Mouse (Mus musculus) limb, embryonic 15.5 days (tissue): ENCODE measurements around the gene Numbl. TPM values are rescaled to one million over a fixed set of nuclear protein-coding genes. Genes with fewer than 3 reads are reported as not detected.
A peak's percentile ranks its signal among the peaks of the same experiment; 100 is the strongest.

Experiments used
- ATAC-seq: fragments of 200-750 bp; cut with Nextera tagmentation; 2 replicates; pipeline ENCODE4 v1.8.0; 2017; ENCODE audit warnings: low read depth, moderate TSS enrichment; ENCODE audit not compliant: insufficient number of reproducible peaks, low FRiP score, low TSS enrichment
- H3K27ac ChIP-seq: fragments of 300-500 bp; sonication (generic); 2 replicates; pipeline ENCODE4 v1.5.1; 2015; ENCODE audit warnings: moderate library complexity, mild to moderate bottlenecking, inconsistent platforms
- H3K27me3 ChIP-seq: fragments of 300-500 bp; sonication (generic); 2 replicates; pipeline ENCODE4 v1.6.1; 2015; ENCODE audit warnings: inconsistent platforms
- H3K36me3 ChIP-seq: fragments of 300-500 bp; sonication (generic); 2 replicates; pipeline ENCODE4 v1.6.1; 2015; ENCODE audit warnings: inconsistent platforms
- H3K4me1 ChIP-seq: fragments of 300-500 bp; sonication (generic); 2 replicates; pipeline ENCODE4 v1.6.1; 2015; ENCODE audit warnings: inconsistent platforms
- H3K4me2 ChIP-seq: fragments of 300-500 bp; sonication (generic); 2 replicates; pipeline ENCODE4 v1.6.1; 2015; ENCODE audit warnings: mild to moderate bottlenecking, inconsistent platforms
- H3K4me3 ChIP-seq: fragments of 300-500 bp; sonication (generic); 2 replicates; pipeline ENCODE4 v1.5.1; 2015; ENCODE audit warnings: mild to moderate bottlenecking, inconsistent platforms
- H3K9ac ChIP-seq: fragments of 300-500 bp; sonication (generic); 2 replicates; pipeline ENCODE4 v1.6.1; 2015; ENCODE audit warnings: inconsistent platforms
- H3K9me3 ChIP-seq: fragments of 300-500 bp; sonication (generic); 2 replicates; pipeline ENCODE4 v1.6.1; 2016; ENCODE audit warnings: inconsistent platforms
- WGBS: fragments of 180-500 bp; shearing (Covaris S2); methylation state at CpG from one replicate; pipeline ENCODE4 v1.1.7; 2015; 5-methylcytosine and 5-hydroxymethylcytosine counted together
- polyA plus RNA-seq: library from polyadenylated mRNA; unstranded; fragments of >200 nt; fragmentation: Nextera tagmentation; extraction: Ambion mirVana; gene quantifications from 2 replicates; pipeline ENCODE4 v1.2.1, GENCODE M21; 2015

The Numbl gene
- polyA plus RNA-seq = 38.9 and 41.7 TPM in 2 replicates

- WGBS = 1% methylated on average over 38 of the region's 47 CpGs
- H3K9me3 ChIP-seq = no peaks in the 10 kb centered on the region
Measured at GRCm38 (mm10) chr7:27258205-27258899, at the start of gene Numbl. Gene Numbl (plus strand): TSS chr7:27258433.

GRCm38 (mm10) chr7:27212626-27213025 lies 45.6 kb upstream of the Numbl start:
- WGBS = 86% methylated on average over 2 of the region's 2 CpGs

More at GRCm38 (mm10) chr7:27258205-27258899, at the start of gene Numbl:
- Histone ChIP-seq H3K36me3 (peaks cover 32% of the 10 kb centered on the region), H3K27ac (peak within 1 kb of the TSS; percentile 97), H3K27me3 (no peaks in the 10 kb centered on the region), H3K9ac (peak within 1 kb of the TSS; percentile 95), H3K4me1 (peaks cover 29% of the 10 kb centered on the region), H3K4me2 (peak within 1 kb of the TSS; percentile 80), H3K4me3 (peak within 1 kb of the TSS; percentile 83)
- ATAC-seq = peak; percentile 75

DNA sequence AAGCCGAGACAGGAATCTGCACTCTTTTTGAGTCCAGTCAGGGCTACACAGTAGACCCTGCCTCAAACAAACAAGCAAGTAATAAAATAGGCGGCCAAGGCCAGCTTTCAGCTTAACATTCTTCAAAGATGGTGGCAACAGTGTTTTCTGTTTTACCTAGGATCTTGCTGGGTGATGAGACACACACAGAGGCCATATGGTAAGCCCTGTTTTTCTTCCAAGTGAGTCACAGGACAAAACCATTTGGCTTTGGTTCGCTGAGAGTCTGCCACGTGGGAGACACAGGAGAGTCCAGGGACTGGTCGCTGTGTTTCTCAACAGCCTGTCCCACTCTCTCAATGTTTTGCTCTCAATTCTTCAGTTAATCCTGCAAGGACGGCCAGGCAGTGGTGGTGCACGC lies 39.6 kb upstream of the Numbl start:
- WGBS = 81% methylated on average over 7 of the region's 7 CpGs
- Histone ChIP-seq H3K9ac (no peak overlapping the region), H3K27me3 (no peaks in the 10 kb centered on the region), H3K4me1 (0 out of 2 replicates have a peak, but pooled peaks cover 5% of the 10 kb centered on the region), H3K9me3 (no peaks in the 10 kb centered on the region), H3K36me3 (peaks cover 60% of the 10 kb centered on the region), H3K4me2 (no peak overlapping the region), H3K27ac (no peak overlapping the region), H3K4me3 (no peak overlapping the region)
- ATAC-seq = no peak

More at GRCm38 (mm10) chr7:27212626-27213025, 45.6 kb upstream of the Numbl start:
- H3K4me3 ChIP-seq = no peak overlapping the region
- no peak overlapping the region for H3K27ac ChIP-seq
- no peaks in the 10 kb centered on the region for H3K9me3 ChIP-seq
- no peak overlapping the region for H3K9ac ChIP-seq
- peaks cover 85% of the 10 kb centered on the region for H3K36me3 ChIP-seq
- H3K27me3 ChIP-seq = no peaks in the 10 kb centered on the region
- ATAC-seq = no peak
- no peak overlapping the region for H3K4me2 ChIP-seq
- H3K4me1 ChIP-seq = no peaks in the 10 kb centered on the region

- H3K9me3 ChIP-seq = no peaks in the 10 kb centered on the region
- no peak overlapping the region for H3K4me3 ChIP-seq
- H3K4me1 ChIP-seq = peaks cover 18% of the 10 kb centered on the region
- H3K9ac ChIP-seq = no peak overlapping the region
- H3K27me3 ChIP-seq = no peaks in the 10 kb centered on the region
- ATAC-seq = no peak
- no peak overlapping the region for H3K4me2 ChIP-seq
- H3K36me3 ChIP-seq = peaks cover 50% of the 10 kb centered on the region
- H3K27ac ChIP-seq = no peak overlapping the region
- 76% methylated on average over 11 of the region's 11 CpGs for WGBS
Measured at GRCm38 (mm10) chr7:27219937-27220336, 38.3 kb upstream of the Numbl start.

DNA sequence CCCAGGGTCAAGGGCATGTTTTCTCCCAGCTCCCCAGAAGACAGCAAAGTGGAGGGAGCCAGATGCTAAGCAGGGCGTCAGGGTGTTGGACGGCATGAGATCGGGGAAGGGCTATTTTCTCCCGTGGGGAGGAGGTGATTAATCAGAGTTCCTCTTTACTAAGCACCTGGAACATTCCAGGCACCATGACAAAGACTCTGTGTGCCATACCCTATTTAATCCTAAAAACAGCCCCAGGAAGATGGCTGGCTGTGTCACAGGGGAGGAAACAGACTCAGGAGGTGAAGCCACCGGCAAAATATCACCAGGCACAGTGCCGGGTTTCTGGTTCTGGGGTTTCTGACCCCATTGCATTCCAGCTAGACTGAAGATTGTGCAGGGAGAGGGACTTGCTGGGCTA lies 36.3 kb upstream of the Numbl start:
- 67% methylated on average over 6 of the region's 6 CpGs for WGBS
- no peak for ATAC-seq

DNA sequence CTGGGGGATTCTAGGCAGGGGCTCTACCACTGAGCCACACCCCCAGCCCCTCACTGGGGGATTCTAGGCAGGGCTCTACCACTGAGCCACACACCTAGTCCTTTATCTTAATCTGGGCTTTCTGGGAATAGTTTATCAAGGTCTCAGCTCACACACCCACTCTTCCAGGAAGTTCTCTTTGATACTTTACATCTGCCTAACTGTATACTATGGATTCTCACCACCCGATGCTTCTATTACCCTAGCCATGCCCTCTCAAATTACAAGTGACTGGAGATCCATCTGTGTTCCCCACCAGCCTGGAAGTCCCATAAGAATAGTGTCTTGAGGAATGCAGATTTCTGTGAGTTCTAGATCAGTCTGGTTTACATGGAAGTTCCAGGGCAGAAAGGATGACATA lies 35.7 kb upstream of the Numbl start:
- Histone ChIP-seq H3K9ac (no peak overlapping the region), H3K4me3 (no peak overlapping the region), H3K4me1 (peaks cover 44% of the 10 kb centered on the region), H3K36me3 (peaks cover 27% of the 10 kb centered on the region), H3K27me3 (no peaks in the 10 kb centered on the region), H3K27ac (no peak overlapping the region), H3K9me3 (no peaks in the 10 kb centered on the region), H3K4me2 (no peak overlapping the region)
- WGBS = 69% methylated on average over 1 of the region's 1 CpGs
- ATAC-seq = no peak

More for the DNA sequence above, 36.3 kb upstream of the Numbl start:
- no peak overlapping the region for H3K27ac ChIP-seq
- H3K4me2 ChIP-seq = no peak overlapping the region
- H3K4me3 ChIP-seq = no peak overlapping the region
- peaks cover 32% of the 10 kb centered on the region for H3K36me3 ChIP-seq
- no peaks in the 10 kb centered on the region for H3K27me3 ChIP-seq
- H3K4me1 ChIP-seq = peaks cover 38% of the 10 kb centered on the region
- no peaks in the 10 kb centered on the region for H3K9me3 ChIP-seq
- H3K9ac ChIP-seq = no peak overlapping the region

- Histone ChIP-seq H3K27me3 (no peaks in the 10 kb centered on the region), H3K27ac (peak overlapping the region; percentile 50), H3K4me1 (peaks cover 49% of the 10 kb centered on the region), H3K36me3 (peaks cover 5% of the 10 kb centered on the region), H3K9ac (peak overlapping the region; percentile 11; the same call in 1 of the 2 replicates), H3K4me2 (peak overlapping the region; percentile 62), H3K9me3 (no peaks in the 10 kb centered on the region), H3K4me3 (peak overlapping the region; percentile 96)
- no peak for ATAC-seq
- 52% methylated on average over 11 of the region's 11 CpGs for WGBS
Measured at GRCm38 (mm10) chr7:27224877-27225575, 33.2 kb upstream of the Numbl start.

DNA sequence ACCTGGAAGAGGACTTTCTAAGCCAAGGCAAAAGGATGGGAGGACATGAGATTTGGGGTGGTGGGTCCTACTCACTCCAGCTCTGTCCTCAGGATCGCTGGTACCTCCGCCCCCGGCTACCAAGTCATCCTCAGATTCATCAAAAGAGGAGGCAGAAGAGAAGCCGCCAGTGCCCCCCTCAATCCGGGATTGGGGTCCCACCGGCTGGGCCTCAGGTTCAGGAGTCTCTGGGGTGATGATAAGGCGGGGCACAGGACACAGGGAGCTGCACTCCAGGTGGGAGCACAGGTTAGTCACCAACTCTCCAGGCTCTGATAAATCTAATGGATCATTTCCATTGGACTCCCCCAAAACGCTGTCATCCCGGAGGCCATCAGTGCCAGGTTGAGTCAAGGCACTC lies 31.0 kb upstream of the Numbl start:
- Histone ChIP-seq H3K4me2 (peak overlapping the region; percentile 62), H3K9ac (peak overlapping the region; percentile 81), H3K27me3 (no peaks in the 10 kb centered on the region), H3K9me3 (no peaks in the 10 kb centered on the region), H3K4me3 (peak overlapping the region; percentile 96), H3K36me3 (no peaks in the 10 kb centered on the region; the same call in 1 of the 2 replicates), H3K27ac (no peak overlapping the region), H3K4me1 (peaks cover 56% of the 10 kb centered on the region)
- ATAC-seq = no peak
- 30% methylated on average over 9 of the region's 9 CpGs for WGBS

DNA sequence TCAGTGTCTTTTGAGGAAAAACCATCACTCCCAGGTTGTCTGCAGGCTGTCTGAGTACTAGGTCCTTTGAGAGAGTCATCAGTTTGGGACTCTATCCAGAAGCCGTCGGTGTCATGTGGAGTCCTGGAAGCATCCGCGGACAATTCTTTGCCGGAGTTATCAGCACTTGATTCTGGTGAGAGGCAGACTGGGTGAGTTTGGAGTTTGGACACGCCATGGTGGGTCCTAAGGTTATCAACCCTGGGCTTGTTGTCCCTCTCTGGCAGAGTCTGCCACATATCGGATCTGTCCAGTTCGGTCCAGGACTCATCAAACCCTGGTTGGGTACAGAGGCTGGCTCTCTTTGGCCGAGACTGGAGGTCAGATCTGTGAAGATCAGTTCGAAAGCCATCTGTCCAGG lies 30.6 kb upstream of the Numbl start:
- Histone ChIP-seq H3K9me3 (no peaks in the 10 kb centered on the region), H3K27me3 (no peaks in the 10 kb centered on the region), H3K4me2 (peak overlapping the region; percentile 62), H3K4me3 (peak overlapping the region; percentile 96), H3K36me3 (no peaks in the 10 kb centered on the region; the same call in 1 of the 2 replicates), H3K9ac (peak overlapping the region; percentile 81), H3K27ac (peak overlapping the region; percentile 94; the same call in 1 of the 2 replicates), H3K4me1 (peaks cover 60% of the 10 kb centered on the region)
- WGBS = under 1% methylated on average over 10 of the region's 10 CpGs
- ATAC-seq = no peak

GRCm38 (mm10) chr7:27228281-27228821 lies 29.9 kb upstream of the Numbl start, which contains the start of gene Itpkc:
Gene Itpkc (minus strand): TSS chr7:27228661.
- Histone ChIP-seq H3K27ac (peak within 1 kb of the TSS; percentile 94), H3K4me3 (peak within 1 kb of the TSS; percentile 96), H3K27me3 (no peaks in the 10 kb centered on the region), H3K9ac (peak within 1 kb of the TSS; percentile 81), H3K36me3 (no peaks in the 10 kb centered on the region), H3K4me2 (peak within 1 kb of the TSS; percentile 62), H3K9me3 (no peaks in the 10 kb centered on the region), H3K4me1 (peaks cover 59% of the 10 kb centered on the region)
- WGBS = under 1% methylated on average over 49 of the region's 49 CpGs
- ATAC-seq = peak; percentile 82

- peak overlapping the region; percentile 63 for H3K9ac ChIP-seq
- peaks cover 59% of the 10 kb centered on the region for H3K4me1 ChIP-seq
- H3K4me3 ChIP-seq = peak overlapping the region; percentile 96
- H3K36me3 ChIP-seq = no peaks in the 10 kb centered on the region
- no peaks in the 10 kb centered on the region for H3K9me3 ChIP-seq
- peak overlapping the region; percentile 94 for H3K27ac ChIP-seq
- H3K27me3 ChIP-seq = no peaks in the 10 kb centered on the region
- no peak for ATAC-seq
- H3K4me2 ChIP-seq = peak overlapping the region; percentile 62
- 17% methylated on average over 6 of the region's 6 CpGs for WGBS
Measured at GRCm38 (mm10) chr7:27228865-27229264, 29.4 kb upstream of the Numbl start.

DNA sequence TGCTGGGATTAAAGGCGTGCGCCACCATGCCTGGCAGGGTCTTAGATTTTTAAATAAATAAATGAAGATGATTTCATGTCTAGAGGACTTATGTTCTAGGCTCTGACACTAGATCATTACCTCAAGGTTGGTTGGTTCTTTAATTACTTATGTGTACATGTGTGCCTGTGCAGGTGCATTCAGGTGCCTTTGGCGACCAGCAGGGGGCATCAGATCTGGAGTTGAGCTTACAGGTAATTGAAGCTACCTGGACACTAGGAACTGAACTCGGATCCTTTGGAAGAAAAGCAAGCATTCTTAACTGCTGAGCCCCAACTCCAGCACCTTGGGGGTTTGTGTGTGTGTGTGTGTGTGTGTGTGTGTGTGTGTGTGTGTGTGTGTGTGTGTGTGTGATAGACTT lies 27.5 kb upstream of the Numbl start:
- H3K4me2 ChIP-seq = no peak overlapping the region
- H3K4me3 ChIP-seq = no peak overlapping the region
- no peaks in the 10 kb centered on the region for H3K27me3 ChIP-seq
- H3K9me3 ChIP-seq = no peaks in the 10 kb centered on the region
- no peak for ATAC-seq
- H3K27ac ChIP-seq = no peak overlapping the region
- no peak overlapping the region for H3K9ac ChIP-seq
- 75% methylated on average over 4 of the region's 4 CpGs for WGBS
- peaks cover 6% of the 10 kb centered on the region for H3K36me3 ChIP-seq
- peaks cover 46% of the 10 kb centered on the region for H3K4me1 ChIP-seq
